Mouse (Mus musculus) liver, embryonic 14.5 days (tissue): ENCODE results near the gene Olig2. TPM values are rescaled to one million over a fixed set of nuclear protein-coding genes. Genes with fewer than 3 reads are reported as not detected.

Experiments
- ATAC-seq: fragments of 200-750 bp; cut with Nextera tagmentation; 2 replicates; pipeline ENCODE4 v1.8.0; 2017; ENCODE audit warnings: moderate number of reproducible peaks, mild to moderate bottlenecking, moderate library complexity; ENCODE audit not compliant: insufficient read depth
- DNase-seq, 3 experiments: peaks; one replicate each; pipeline ENCODE4 v3.0.0-alpha.2; 2012 to 2013; ENCODE audit warnings: low read depth in 3 of 3, low spot score in 3 of 3
- H3K27ac ChIP-seq: fragments of 300-500 bp; sonication (generic); 2 replicates; pipeline ENCODE4 v1.5.1; 2014; ENCODE audit warnings: moderate library complexity, mild to moderate bottlenecking, control low read depth, inconsistent platforms
- H3K27me3 ChIP-seq: fragments of 300-500 bp; sonication (generic); 2 replicates; pipeline ENCODE4 v1.6.1; 2014; ENCODE audit warnings: mild to moderate bottlenecking, low read length, moderate library complexity; ENCODE audit not compliant: control insufficient read depth, insufficient read depth
- H3K36me3 ChIP-seq: fragments of 300-500 bp; sonication (generic); replicated peaks from 2 replicates; pipeline ENCODE4 v1.6.1; 2014; ENCODE audit warnings: low read depth; ENCODE audit not compliant: control insufficient read depth, insufficient read depth
- H3K4me1 ChIP-seq, 2 experiments: fragments of 200-500 bp in 1 of 2; fragments of 300-500 bp in 1 of 2; sonication (generic) in 1 of 2; replicated peaks; 2 replicates each; pipeline ENCODE4 v1.6.1; 2012 to 2014; ENCODE audit warnings: antibody characterized with exemption in 1 of 2, inconsistent platforms in 1 of 2, low read length in 1 of 2; ENCODE audit not compliant: control insufficient read depth in 2 of 2, insufficient read depth in 2 of 2
- H3K4me2 ChIP-seq: fragments of 300-500 bp; sonication (generic); 2 replicates; pipeline ENCODE4 v1.6.1; 2014; ENCODE audit warnings: low read depth, mild to moderate bottlenecking, control low read depth, moderate library complexity
- H3K4me3 ChIP-seq, 2 experiments: fragments of 200-500 bp in 1 of 2; fragments of 300-500 bp in 1 of 2; sonication (generic) in 1 of 2; 2 replicates each; pipeline ENCODE4 v1.5.1; 2012 to 2014; ENCODE audit warnings: low read depth in 2 of 2, low read length in 2 of 2, mild to moderate bottlenecking in 2 of 2, control low read depth in 1 of 2, inconsistent platforms in 1 of 2, moderate library complexity in 1 of 2; ENCODE audit not compliant: insufficient read depth in 1 of 2
- H3K9ac ChIP-seq: fragments of 300-500 bp; sonication (generic); replicated peaks from 2 replicates; pipeline ENCODE4 v1.6.1; 2014; ENCODE audit warnings: mild to moderate bottlenecking, control low read depth, moderate library complexity
- H3K9me3 ChIP-seq: fragments of 300-500 bp; sonication (generic); 2 replicates; pipeline ENCODE4 v1.6.1; 2016; ENCODE audit warnings: low read length, mixed read lengths; ENCODE audit not compliant: control insufficient read depth
- CTCF ChIP-seq: IDR thresholded peaks from 2 replicates; pipeline ENCODE4 v1.5.1; 2016; ENCODE audit warnings: antibody characterized with exemption, low read depth, control low read depth
- EP300 ChIP-seq: IDR thresholded peaks from 2 replicates; pipeline ENCODE4 v1.6.1; 2016; ENCODE audit warnings: antibody characterized with exemption, low read depth
- WGBS: fragments of 180-500 bp; shearing (Covaris S2); extraction: QIAGEN DNeasy Blood & Tissue Kit; methylation state at CpG from one replicate; pipeline ENCODE4 v1.1.7; 2014; ENCODE audit not compliant: insufficient replicate concordance; 5-methylcytosine and 5-hydroxymethylcytosine counted together
- polyA plus RNA-seq, 2 experiments: library from polyadenylated mRNA; depleted of rRNA in 1 of 2; stranded (reverse) in 1 of 2; unstranded in 1 of 2; fragments of >200 nt; fragmentation: Nextera tagmentation in 1 of 2; extraction: Ambion mirVana in 1 of 2; gene quantifications; 2 replicates each; pipeline versions ENCODE4 v1.2.1 to v1.2.3; 2012 to 2014

Olig2 gene
- polyA plus RNA-seq, 2 experiments: not detected

GRCm38 (mm10) chr16:91265972-91266371, 40.7 kb downstream of the Olig2 start:
- DNase-seq (no peak), ATAC-seq (no peak)
- Histone ChIP-seq H3K9ac (no peak overlapping the region), H3K27ac (no peak overlapping the region), H3K27me3 (peaks cover 44% of the 10 kb centered on the region), H3K4me3 (no peak overlapping the region), H3K36me3 (no peaks in the 10 kb centered on the region), H3K4me1 (no peaks in the 10 kb centered on the region), H3K4me2 (no peak overlapping the region), H3K9me3 (no peaks in the 10 kb centered on the region)
- 66% methylated on average over 6 of the region's 6 CpGs for WGBS
- TF ChIP-seq EP300 (no peak), CTCF (no peak)

DNA sequence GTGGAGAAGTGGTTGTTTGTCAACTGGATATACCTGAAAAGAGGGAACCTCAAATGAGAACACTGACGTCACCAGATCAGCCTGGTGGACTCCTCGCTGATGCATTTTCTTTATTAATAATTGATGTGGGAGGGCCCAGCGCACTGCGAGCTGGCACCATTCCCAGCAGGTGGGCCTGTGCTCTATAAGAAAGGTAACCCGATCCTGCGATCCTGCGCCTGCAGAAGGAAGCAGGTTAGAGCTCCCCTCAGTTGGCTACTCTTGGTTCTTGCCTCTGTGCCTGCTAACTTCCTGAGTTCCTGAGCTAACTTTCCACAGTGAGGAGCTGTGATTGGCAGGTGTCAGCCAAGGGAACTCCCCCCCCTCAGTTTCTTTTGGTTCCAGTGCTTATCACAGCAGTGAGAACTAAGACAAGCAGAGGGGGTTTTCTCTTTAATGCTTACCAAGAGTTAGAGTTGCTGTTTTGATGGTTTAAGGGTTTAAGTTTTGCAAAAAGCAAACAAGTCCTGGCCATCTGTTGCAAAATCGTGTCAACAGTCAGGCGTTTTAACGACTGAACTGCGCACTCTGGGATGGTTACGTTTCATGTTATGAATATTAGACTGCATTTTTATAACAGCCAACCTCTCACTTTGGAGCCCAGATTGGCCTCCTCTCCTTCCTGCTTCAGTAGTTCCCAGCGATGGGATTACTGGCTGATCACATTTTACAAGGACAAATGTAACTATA, 43.6 kb downstream of the Olig2 start:
- H3K4me1 ChIP-seq: no peaks in the 10 kb centered on the region
- no peak overlapping the region for H3K27ac ChIP-seq
- H3K36me3 ChIP-seq: no peaks in the 10 kb centered on the region
- 12% methylated on average over 13 of the region's 13 CpGs for WGBS
- TF ChIP-seq CTCF (no peak), EP300 (no peak)
- DNase-seq (no peak), ATAC-seq (no peak)
- no peak overlapping the region for H3K9ac ChIP-seq
- H3K4me2 ChIP-seq: no peak overlapping the region
- H3K9me3 ChIP-seq: no peaks in the 10 kb centered on the region
- H3K27me3 ChIP-seq: peaks cover 69% of the 10 kb centered on the region
- H3K4me3 ChIP-seq: no peak overlapping the region

- 2% methylated on average over 64 of the region's 64 CpGs for WGBS
- TF ChIP-seq CTCF (no peak), EP300 (no peak)
- H3K9ac ChIP-seq: no peak within 1 kb of the TSS
- ATAC-seq (peak; percentile 35; the same call in 1 of the 2 replicates), DNase-seq (no peak)
- peak within 1 kb of the TSS; percentile 32 for H3K4me2 ChIP-seq
- no peak within 1 kb of the TSS for H3K27ac ChIP-seq
- H3K9me3 ChIP-seq: no peaks in the 10 kb centered on the region
- peaks cover 69% of the 10 kb centered on the region for H3K27me3 ChIP-seq
- 0 out of 4 replicates have a peak within 1 kb of the TSS, but pooled peaks of 1 of the 2 experiments have one; percentile 1 for H3K4me3 ChIP-seq
- no peaks in the 10 kb centered on the region for H3K4me1 ChIP-seq
- no peaks in the 10 kb centered on the region for H3K36me3 ChIP-seq
Measured at GRCm38 (mm10) chr16:91269468-91270211, 44.4 kb downstream of the Olig2 start, which contains the start of gene Olig1. Gene Olig1 (plus strand): TSS chr16:91269772.

DNA sequence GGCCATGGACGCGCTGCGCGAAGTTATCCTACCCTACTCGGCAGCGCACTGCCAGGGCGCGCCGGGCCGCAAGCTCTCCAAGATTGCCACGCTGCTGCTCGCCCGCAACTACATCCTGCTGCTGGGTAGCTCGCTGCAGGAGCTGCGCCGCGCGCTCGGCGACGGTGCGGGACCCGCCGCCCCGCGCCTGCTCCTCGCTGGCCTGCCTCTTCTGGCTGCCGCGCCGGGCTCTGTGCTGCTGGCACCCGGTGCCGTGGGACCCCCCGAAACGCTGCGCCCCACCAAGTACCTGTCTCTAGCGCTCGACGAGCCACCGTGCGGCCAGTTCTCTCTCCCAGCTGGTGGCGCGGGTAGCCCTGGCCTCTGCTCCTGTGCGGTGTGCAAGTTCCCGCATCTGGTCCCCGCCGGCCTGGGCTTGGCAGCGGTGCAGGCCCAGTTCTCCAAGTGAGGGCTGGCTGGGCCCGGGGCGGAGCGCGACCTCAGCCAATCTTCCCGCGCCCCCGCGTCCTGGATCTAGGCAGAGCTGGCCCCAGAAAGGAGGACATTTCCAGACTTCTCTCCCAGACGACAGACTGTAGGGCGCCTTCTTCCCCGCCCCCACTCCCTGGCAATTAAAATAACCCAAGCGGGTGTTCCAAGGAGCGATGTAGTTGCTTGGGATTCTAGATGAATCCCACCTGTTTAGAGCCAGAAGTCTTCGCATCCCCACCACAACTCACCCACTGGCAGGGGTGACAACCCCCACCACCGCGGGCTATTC, 45.1 kb downstream of the Olig2 start:
- Histone ChIP-seq H3K9me3 (no peaks in the 10 kb centered on the region), H3K4me1 (no peaks in the 10 kb centered on the region), H3K27me3 (peaks cover 69% of the 10 kb centered on the region), H3K4me3 (0 out of 4 replicates have a peak overlapping the region, but pooled peaks of 1 of the 2 experiments have one; percentile 1), H3K27ac (no peak overlapping the region), H3K36me3 (no peaks in the 10 kb centered on the region), H3K4me2 (peak overlapping the region; percentile 32; the same call in 1 of the 2 replicates), H3K9ac (no peak overlapping the region)
- ATAC-seq (no peak), DNase-seq (no peak)
- 1% methylated on average over 63 of the region's 63 CpGs for WGBS
- no peak for TF ChIP-seq EP300
- TF ChIP-seq CTCF: no peak
